Mouse (Mus musculus) testis, adult 2 months (tissue): ENCODE data around the gene Rapgef6.

Experiments used
- CTCF ChIP-seq: fragments of 200-500 bp; IDR thresholded peaks from 2 replicates; pipeline ENCODE4 v1.5.1; 2012; ENCODE audit warnings: low read depth, mild to moderate bottlenecking, inconsistent platforms, low read length, moderate library complexity; ENCODE audit not compliant: control insufficient read depth, insufficient read depth, insufficient replicate concordance
- POLR2A ChIP-seq: fragments of 200-500 bp; IDR thresholded peaks from 2 replicates; pipeline ENCODE4 v1.6.1; 2012; ENCODE audit warnings: low read depth, mild to moderate bottlenecking, inconsistent platforms, low read length, moderate library complexity; ENCODE audit not compliant: control insufficient read depth

GRCm38 (mm10) chr11:54618841-54619240 is 96.2 kb downstream of the Rapgef6 start:
- TF ChIP-seq POLR2A (no peak), CTCF (no peak)
